Mouse (Mus musculus): ENCODE measurements around the gene Slx4ip. TPM values are rescaled to one million over a fixed set of nuclear protein-coding genes. Genes with fewer than 3 reads are reported as not detected.

The Slx4ip gene
- polyA plus RNA-seq, 1 experiment: 0.58 TPM

DNA sequence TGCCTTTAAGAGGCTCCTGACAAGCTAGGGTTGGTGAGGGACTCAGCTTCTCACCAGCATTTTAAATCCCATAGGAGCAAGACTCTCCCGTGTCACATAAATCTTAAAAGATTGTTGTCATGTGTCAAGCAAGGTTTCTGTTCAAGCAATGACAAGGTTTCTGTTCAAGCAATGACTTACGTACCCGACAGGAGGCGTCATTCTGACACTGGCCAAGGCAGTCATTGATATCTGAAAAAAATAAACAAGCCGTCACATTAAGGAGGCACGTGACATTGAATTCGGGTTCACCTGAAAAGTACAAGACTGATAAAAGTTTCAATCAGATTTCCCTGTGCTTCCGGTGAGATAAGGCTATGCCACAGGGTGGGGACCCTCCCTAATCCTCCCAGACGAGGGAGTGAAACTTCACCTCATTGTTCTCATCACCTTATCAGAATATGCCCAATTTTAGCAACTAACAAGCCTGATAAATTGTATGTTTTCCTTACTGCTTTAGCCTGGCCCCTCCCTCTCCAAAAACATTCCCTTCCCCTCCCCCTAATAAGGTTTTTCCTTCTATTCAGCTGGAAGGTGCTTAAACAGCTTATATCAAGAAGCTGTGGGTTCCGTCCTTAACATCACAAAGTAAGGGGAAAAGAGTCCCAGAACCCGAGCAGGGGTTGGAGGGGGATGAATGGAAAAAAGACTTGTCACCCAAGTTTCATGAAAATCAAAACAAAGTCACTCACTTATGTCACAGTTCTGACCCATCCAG is 200.9 kb downstream of the Slx4ip start:
- no peaks in the 10 kb centered on the region; the same call in 1 of the 2 replicates for H3K36me3 ChIP-seq (ENCODE audit: control insufficient read depth, insufficient read depth, low read length)
- WGBS: 84% methylated on average over 11 of the region's 11 CpGs
- no peak overlapping the region for H3K27ac ChIP-seq (ENCODE audit: insufficient read depth, low read depth, low read length)
- TF ChIP-seq CTCF (conservative IDR thresholded peaks at IDR 0.05; ENCODE audit: insufficient read depth, insufficient read length, low read depth, low read length) (no peak), POLR2A (IDR thresholded peaks at IDR 0.05; ENCODE audit: low read depth, low read length) (no peak)
- DNase-seq: no peak
- no peaks in the 10 kb centered on the region for H3K27me3 ChIP-seq (replicated peaks; ENCODE audit: control insufficient read depth, insufficient read depth, low read length)
- no peak overlapping the region for H3K4me3 ChIP-seq (ENCODE audit: insufficient read depth, low read depth, low read length)
- no peaks in the 10 kb centered on the region for H3K4me1 ChIP-seq (ENCODE audit: control insufficient read depth, insufficient read depth, low read length)

DNA sequence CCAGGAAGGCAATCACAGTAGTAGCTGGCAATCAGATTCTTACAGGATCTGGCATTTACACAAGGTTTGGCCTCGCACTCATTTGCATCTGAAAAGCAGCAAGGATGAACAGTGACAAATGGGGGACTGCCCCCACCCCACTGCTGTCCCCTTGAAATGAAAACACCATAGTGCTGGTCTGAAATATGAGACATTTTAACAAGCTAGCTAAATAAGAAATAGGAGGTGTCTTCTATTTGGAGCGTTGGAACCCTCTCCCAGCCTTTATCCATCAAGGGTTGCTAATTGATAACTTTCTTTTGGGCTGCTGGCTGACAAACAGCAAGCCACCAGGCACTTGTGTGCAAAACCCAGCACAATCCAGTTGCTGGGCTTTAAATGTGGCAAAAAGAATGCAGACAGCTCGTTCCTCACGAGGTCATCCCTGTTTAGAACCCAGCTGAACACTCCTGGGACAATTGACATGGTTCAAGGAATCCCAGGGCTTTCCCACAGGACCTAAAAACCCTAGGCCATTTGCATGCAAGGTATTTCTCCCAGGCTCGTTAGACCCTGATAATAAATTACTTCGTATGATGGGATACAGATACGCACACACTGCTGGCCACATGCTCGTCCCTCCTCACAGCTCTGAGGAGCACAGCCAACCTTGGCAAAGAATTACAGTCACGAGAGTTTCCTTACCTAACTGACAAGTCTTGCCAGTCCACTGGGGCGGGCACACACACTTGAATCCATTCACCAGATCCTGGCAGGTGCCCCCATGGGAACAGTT is 201.7 kb downstream of the Slx4ip start:
- 55% methylated on average over 10 of the region's 10 CpGs for whole genome bisulfite sequencing
- no peak for DNase-seq
- no peak for TF ChIP-seq CTCF (conservative IDR thresholded peaks at IDR 0.05; ENCODE audit: insufficient read depth, insufficient read length, low read depth, low read length)
- TF ChIP-seq POLR2A (IDR thresholded peaks at IDR 0.05; ENCODE audit: low read depth, low read length): no peak
- H3K36me3 ChIP-seq (ENCODE audit: control insufficient read depth, insufficient read depth, low read length): no peaks in the 10 kb centered on the region; the same call in 1 of the 2 replicates
- H3K27ac ChIP-seq (ENCODE audit: insufficient read depth, low read depth, low read length): no peak overlapping the region
- H3K27me3 ChIP-seq (replicated peaks; ENCODE audit: control insufficient read depth, insufficient read depth, low read length): no peaks in the 10 kb centered on the region
- no peaks in the 10 kb centered on the region for H3K4me1 ChIP-seq (ENCODE audit: control insufficient read depth, insufficient read depth, low read length)
- no peak overlapping the region for H3K4me3 ChIP-seq (ENCODE audit: insufficient read depth, low read depth, low read length)

- Histone ChIP-seq H3K4me1 (ENCODE audit: control insufficient read depth, insufficient read depth, low read length) (no peaks in the 10 kb centered on the region), H3K36me3 (ENCODE audit: control insufficient read depth, insufficient read depth, low read length) (no peaks in the 10 kb centered on the region; the same call in 1 of the 2 replicates), H3K4me3 (ENCODE audit: insufficient read depth, low read depth, low read length) (no peak overlapping the region), H3K27me3 (replicated peaks; ENCODE audit: control insufficient read depth, insufficient read depth, low read length) (no peaks in the 10 kb centered on the region), H3K27ac (ENCODE audit: insufficient read depth, low read depth, low read length) (no peak overlapping the region)
- 81% methylated on average over 7 of the region's 7 CpGs for WGBS
- no peak for DNase-seq
- TF ChIP-seq CTCF (conservative IDR thresholded peaks at IDR 0.05; ENCODE audit: insufficient read depth, insufficient read length, low read depth, low read length) (no peak), POLR2A (IDR thresholded peaks at IDR 0.05; ENCODE audit: low read depth, low read length) (no peak)
Measured at GRCm38 (mm10) chr2:137093298-137093630, 202.2 kb downstream of the Slx4ip start.

DNA sequence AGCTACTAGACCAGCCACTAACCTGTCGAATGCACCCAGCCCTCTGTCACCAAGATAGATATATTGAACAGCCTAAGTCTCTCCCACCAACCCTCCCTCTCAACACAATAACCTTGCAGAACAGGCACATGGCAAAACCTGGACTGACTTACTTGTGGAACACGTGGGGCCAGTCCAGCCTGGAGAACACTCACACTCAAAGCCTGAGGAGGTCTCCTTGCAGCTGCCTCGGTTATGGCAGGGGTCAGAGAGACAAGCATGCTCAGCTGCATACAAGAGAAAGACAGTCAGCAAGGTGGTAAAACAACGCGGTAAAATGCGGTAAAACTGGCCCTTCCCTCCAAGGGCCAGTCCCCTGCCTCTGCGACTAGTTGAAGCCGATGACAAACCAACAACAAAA is 203.3 kb downstream of the Slx4ip start:
- 79% methylated on average over 8 of the region's 8 CpGs for WGBS
- H3K27me3 ChIP-seq (replicated peaks; ENCODE audit: control insufficient read depth, insufficient read depth, low read length): no peaks in the 10 kb centered on the region
- no peak for TF ChIP-seq CTCF (conservative IDR thresholded peaks at IDR 0.05; ENCODE audit: insufficient read depth, insufficient read length, low read depth, low read length)
- no peak for TF ChIP-seq POLR2A (IDR thresholded peaks at IDR 0.05; ENCODE audit: low read depth, low read length)
- no peaks in the 10 kb centered on the region for H3K4me1 ChIP-seq (ENCODE audit: control insufficient read depth, insufficient read depth, low read length)
- no peak for DNase-seq
- H3K27ac ChIP-seq (ENCODE audit: insufficient read depth, low read depth, low read length): no peak overlapping the region
- no peaks in the 10 kb centered on the region; the same call in 1 of the 2 replicates for H3K36me3 ChIP-seq (ENCODE audit: control insufficient read depth, insufficient read depth, low read length)
- no peak overlapping the region for H3K4me3 ChIP-seq (ENCODE audit: insufficient read depth, low read depth, low read length)

- H3K4me3 ChIP-seq (ENCODE audit: insufficient read depth, low read depth, low read length): no peak overlapping the region
- no peaks in the 10 kb centered on the region for H3K27me3 ChIP-seq (replicated peaks; ENCODE audit: control insufficient read depth, insufficient read depth, low read length)
- no peaks in the 10 kb centered on the region; the same call in 1 of the 2 replicates for H3K36me3 ChIP-seq (ENCODE audit: control insufficient read depth, insufficient read depth, low read length)
- no peak for TF ChIP-seq CTCF (conservative IDR thresholded peaks at IDR 0.05; ENCODE audit: insufficient read depth, insufficient read length, low read depth, low read length)
- no peak for TF ChIP-seq POLR2A (IDR thresholded peaks at IDR 0.05; ENCODE audit: low read depth, low read length)
- H3K4me1 ChIP-seq (ENCODE audit: control insufficient read depth, insufficient read depth, low read length): no peaks in the 10 kb centered on the region
- no peak overlapping the region for H3K27ac ChIP-seq (ENCODE audit: insufficient read depth, low read depth, low read length)
- no peak for DNase-seq
- 70% methylated on average over 5 of the region's 5 CpGs for WGBS
Measured at GRCm38 (mm10) chr2:137096981-137097460, 206.0 kb downstream of the Slx4ip start.

DNA sequence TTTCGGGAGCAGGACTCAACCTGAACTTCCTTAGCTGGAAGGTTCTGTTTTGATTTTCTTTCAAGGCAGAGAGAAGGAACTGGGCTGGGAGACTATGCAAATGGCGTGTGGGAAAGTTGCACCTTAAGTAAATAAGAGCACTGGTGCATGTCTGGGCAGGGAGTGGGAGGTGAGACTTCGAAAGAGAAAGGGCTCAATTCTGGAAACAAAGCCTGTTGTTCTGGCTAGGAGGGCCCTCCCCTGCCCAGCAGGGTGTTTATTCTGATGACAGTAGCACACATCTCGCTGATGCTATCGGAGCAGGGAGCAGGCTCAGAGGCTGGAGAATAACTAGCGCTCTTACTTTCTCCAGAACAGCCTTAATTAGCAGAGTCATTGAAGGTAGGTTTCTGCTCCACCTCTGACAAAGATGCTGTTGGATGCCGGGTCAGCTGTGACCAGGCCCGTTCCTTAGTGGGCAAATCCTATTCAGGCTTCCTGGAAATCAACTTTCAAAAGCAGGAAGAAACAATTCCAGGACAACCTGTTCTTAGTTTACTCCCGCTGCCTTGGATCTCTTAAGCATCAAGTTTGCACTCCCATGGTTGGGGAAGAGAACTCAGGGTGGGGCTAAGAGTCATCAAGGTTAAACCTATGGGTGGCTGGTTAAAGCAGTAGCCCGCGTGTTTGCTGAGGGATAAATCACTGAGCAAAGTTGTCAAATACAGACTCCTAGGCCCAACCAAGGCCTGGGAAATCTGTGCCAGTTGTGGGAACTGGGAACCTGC is 207.4 kb downstream of the Slx4ip start:
- DNase-seq: no peak
- no peak overlapping the region for H3K4me3 ChIP-seq (ENCODE audit: insufficient read depth, low read depth, low read length)
- H3K36me3 ChIP-seq (ENCODE audit: control insufficient read depth, insufficient read depth, low read length): no peaks in the 10 kb centered on the region; the same call in 1 of the 2 replicates
- no peaks in the 10 kb centered on the region for H3K4me1 ChIP-seq (ENCODE audit: control insufficient read depth, insufficient read depth, low read length)
- H3K27me3 ChIP-seq (replicated peaks; ENCODE audit: control insufficient read depth, insufficient read depth, low read length): no peaks in the 10 kb centered on the region
- TF ChIP-seq CTCF (conservative IDR thresholded peaks at IDR 0.05; ENCODE audit: insufficient read depth, insufficient read length, low read depth, low read length) (no peak), POLR2A (IDR thresholded peaks at IDR 0.05; ENCODE audit: low read depth, low read length) (no peak)
- WGBS: 63% methylated on average over 11 of the region's 11 CpGs
- no peak overlapping the region for H3K27ac ChIP-seq (ENCODE audit: insufficient read depth, low read depth, low read length)

All from kidney, adult 2 months (tissue).